Comparison of ENCODE assay signal across 8 mouse cellular contexts in the genomic region with DNA sequence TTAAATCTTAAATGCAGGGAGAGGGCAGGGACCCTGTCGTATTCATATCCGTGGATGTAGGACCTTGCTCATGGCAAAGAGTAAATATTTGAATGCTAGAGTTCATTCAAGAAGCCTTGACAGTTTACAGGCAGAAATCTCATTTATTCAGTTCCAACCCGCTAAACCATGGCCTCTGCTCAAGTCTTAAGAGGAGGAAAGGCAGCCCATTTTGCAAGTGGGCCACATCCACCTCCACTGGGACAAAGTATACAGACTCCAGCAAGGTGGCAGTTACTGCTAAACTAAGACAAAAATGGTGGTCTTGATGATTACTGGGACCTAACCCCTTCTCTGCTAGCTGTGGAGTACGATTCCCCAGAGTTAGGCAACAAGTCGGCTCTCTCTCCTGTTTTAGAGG. TPM values are rescaled to one million over a fixed set of nuclear protein-coding genes. Genes with fewer than 3 reads are reported as not detected.
A peak's percentile ranks its signal among the peaks of the same experiment; 100 is the strongest.
DNase-seq lines count a peak whose midpoint lies in the region; ATAC-seq and TF ChIP-seq lines count a peak whose summit lies in the region.

No protein-coding gene starts in this region.

- peak overlapping the region; percentile 63 for H3K4me3 ChIP-seq in heart, embryonic 12.5 days
- peak overlapping the region; percentile 73 for H3K4me3 ChIP-seq in G1E (ENCODE audit: low read depth, low read length)
- peak overlapping the region; percentile 59 for H3K4me3 ChIP-seq in hindbrain, embryonic 12.5 days
- H3K4me3 ChIP-seq in midbrain, embryonic 11.5 days (ENCODE audit: low read depth, low read length), result peak overlapping the region; percentile 49

- H3K27me3 ChIP-seq in heart, embryonic 12.5 days (replicated peaks), result 0 out of 2 replicates have a peak, but pooled peaks cover 3% of the 10 kb centered on the region
- no peaks in the 10 kb centered on the region for H3K27me3 ChIP-seq in G1E (ENCODE audit: insufficient read depth, low read length)
- H3K27me3 ChIP-seq in hindbrain, embryonic 12.5 days, result peaks cover 4% of the 10 kb centered on the region; the same call in 1 of the 2 replicates
- no peaks in the 10 kb centered on the region for H3K27me3 ChIP-seq in midbrain, embryonic 11.5 days (ENCODE audit: control insufficient read depth, insufficient read depth, low read length)

- H3K36me3 ChIP-seq in heart, embryonic 12.5 days, result no peaks in the 10 kb centered on the region
- H3K36me3 ChIP-seq in G1E (replicated peaks), result no peaks in the 10 kb centered on the region
- no peaks in the 10 kb centered on the region for H3K36me3 ChIP-seq in hindbrain, embryonic 12.5 days
- H3K36me3 ChIP-seq in midbrain, embryonic 11.5 days (ENCODE audit: control insufficient read depth, insufficient read depth, low read length), result no peaks in the 10 kb centered on the region

- H3K9me3 ChIP-seq in heart, embryonic 12.5 days (replicated peaks), result no peaks in the 10 kb centered on the region
- H3K9me3 ChIP-seq in G1E (replicated peaks), result no peaks in the 10 kb centered on the region
- H3K9me3 ChIP-seq in hindbrain, embryonic 12.5 days (replicated peaks), result no peaks in the 10 kb centered on the region
- H3K9me3 ChIP-seq in midbrain, embryonic 11.5 days (ENCODE audit: control insufficient read depth, low read length), result no peaks in the 10 kb centered on the region

- H3K4me2 ChIP-seq in heart, embryonic 12.5 days, result peak overlapping the region; percentile 59
- peak overlapping the region; percentile 53 for H3K4me2 ChIP-seq in hindbrain, embryonic 12.5 days (replicated peaks)
- H3K4me2 ChIP-seq in midbrain, embryonic 11.5 days, result peak overlapping the region; percentile 51

- 34% methylated on average over 5 of the region's 5 CpGs for WGBS in heart, embryonic 12.5 days
- 37% methylated on average over 5 of the region's 5 CpGs for WGBS in hindbrain, embryonic 12.5 days
- WGBS in midbrain, embryonic 11.5 days, result 38% methylated on average over 5 of the region's 5 CpGs

- H3K4me1 ChIP-seq in heart, embryonic 12.5 days (replicated peaks), result peaks cover 9% of the 10 kb centered on the region
- H3K4me1 ChIP-seq in G1E (ENCODE audit: insufficient read depth, low read depth, low read length), result peaks cover 20% of the 10 kb centered on the region
- peaks cover 9% of the 10 kb centered on the region for H3K4me1 ChIP-seq in hindbrain, embryonic 12.5 days
- H3K4me1 ChIP-seq in midbrain, embryonic 11.5 days (ENCODE audit: control insufficient read depth, insufficient read depth, low read length), result peaks cover 7% of the 10 kb centered on the region

- H3K9ac ChIP-seq in heart, embryonic 12.5 days, result no peak overlapping the region
- H3K9ac ChIP-seq in hindbrain, embryonic 12.5 days, result no peak overlapping the region
- peak overlapping the region; percentile 74 for H3K9ac ChIP-seq in midbrain, embryonic 11.5 days (ENCODE audit: low read length)

- DNase-seq in heart, postnatal 36 days, result no peak
- DNase-seq in G1E (ENCODE audit: low spot score), result no peak
- DNase-seq in midbrain, embryonic 11.5 days (ENCODE audit: low spot score, missing footprints), result no peak
- no peak for DNase-seq in c-Kit-positive CD71-positive TER-119-positive erythroid progenitor cells, embryonic 14.5 days (ENCODE audit: low spot score)
- DNase-seq in thymus, postnatal 10 days (ENCODE audit: low spot score in 2 of 2), result no peak
- no peak for DNase-seq in frontal cortex, postnatal 14 days (ENCODE audit: low spot score in 2 of 2)

- intact Hi-C loops in heart, postnatal 36 days (cut with DNase I), result no loop called here

- no peak for ATAC-seq in heart, embryonic 12.5 days (ENCODE audit: insufficient number of reproducible peaks, low FRiP score)
- ATAC-seq in G1E (ENCODE audit: extremely low read depth, insufficient number of reproducible peaks, low FRiP score, poor library complexity, severe bottlenecking), result no peak
- peak; percentile 17 for ATAC-seq in hindbrain, embryonic 12.5 days (ENCODE audit: low FRiP score)
- no peak for ATAC-seq in midbrain, embryonic 11.5 days (ENCODE audit: low FRiP score)

- peak overlapping the region; percentile 96 for H3K27ac ChIP-seq in heart, embryonic 12.5 days (ENCODE audit: poor library complexity, severe bottlenecking)
- H3K27ac ChIP-seq in hindbrain, embryonic 12.5 days, result peak overlapping the region; percentile 95; the same call in 1 of the 2 replicates
- no peak overlapping the region for H3K27ac ChIP-seq in midbrain, embryonic 11.5 days (ENCODE audit: low read depth, low read length)

- TF ChIP-seq CTCF in G1E (IDR thresholded peaks at IDR 0.05; ENCODE audit: low read depth, low read length), result no peak

RNA-seq across cellular contexts. Expression of a gene that starts 0.4 kb away (rescaled TPM):
- polyA plus RNA-seq in heart, embryonic 12.5 days (2016; fragmentation: Nextera tagmentation; extraction: Ambion mirVana), result 6.0 and 6.9 TPM in 2 replicates
- 1 to 10 TPM; 4.5 TPM for total RNA-seq in heart, postnatal 36 days (2021)
- total RNA-seq in G1E (2014; fragmentation: Nextera tagmentation) (2.5 and 5.1 TPM in 2 replicates), G1E (2017) (12.3 and 12.4 TPM in 2 replicates)
- polyA plus RNA-seq in G1E (2012), result 0.40 and 0.47 TPM in 2 replicates
- polyA plus RNA-seq in hindbrain, embryonic 12.5 days (2016; fragmentation: Nextera tagmentation; extraction: Ambion mirVana), result 10.5 and 12.8 TPM in 2 replicates
- 12.9 and 13.0 TPM in 2 replicates for polyA plus RNA-seq in midbrain, embryonic 11.5 days (2014; fragmentation: Nextera tagmentation; extraction: Ambion mirVana)

RNA-seq across cellular contexts. Expression of a gene that starts 8.3 kb away (rescaled TPM):
- polyA plus RNA-seq in heart, embryonic 12.5 days (2016; fragmentation: Nextera tagmentation; extraction: Ambion mirVana), result 0.21 and 0.22 TPM in 2 replicates
- total RNA-seq in heart, postnatal 36 days (2021), result under 1 TPM; 0.56 to 0.57 TPM
- total RNA-seq in G1E (2014; fragmentation: Nextera tagmentation), result 0.83 and 1.5 TPM in 2 replicates
- 0.22 and 0.29 TPM in 2 replicates for total RNA-seq in G1E (2017)
- polyA plus RNA-seq in G1E (2012), result 0.03 TPM in 1 of 2 replicates, not detected in the other
- polyA plus RNA-seq in hindbrain, embryonic 12.5 days (2016; fragmentation: Nextera tagmentation; extraction: Ambion mirVana), result 0.10 TPM in 1 of 2 replicates, not detected in the other
- not detected in 2 replicates for polyA plus RNA-seq in midbrain, embryonic 11.5 days (2014; fragmentation: Nextera tagmentation; extraction: Ambion mirVana)

RNA-seq across cellular contexts. Expression of a gene that starts 17.1 kb away (rescaled TPM):
- polyA plus RNA-seq in heart, embryonic 12.5 days (2016; fragmentation: Nextera tagmentation; extraction: Ambion mirVana), result 39.9 and 41.1 TPM in 2 replicates
- total RNA-seq in heart, postnatal 36 days (2021), result 10 to 100 TPM; 23.2 to 30.0 TPM
- total RNA-seq in G1E (2014; fragmentation: Nextera tagmentation) (77.3 and 93.4 TPM in 2 replicates), G1E (2017) (140 and 143 TPM in 2 replicates)
- polyA plus RNA-seq in G1E (2012), result 83.2 and 105 TPM in 2 replicates
- 66.4 and 67.0 TPM in 2 replicates for polyA plus RNA-seq in hindbrain, embryonic 12.5 days (2016; fragmentation: Nextera tagmentation; extraction: Ambion mirVana)
- 45.5 and 49.8 TPM in 2 replicates for polyA plus RNA-seq in midbrain, embryonic 11.5 days (2014; fragmentation: Nextera tagmentation; extraction: Ambion mirVana)

RNA-seq across cellular contexts. Expression of a gene that starts 17.2 kb away (rescaled TPM):
- polyA plus RNA-seq in heart, embryonic 12.5 days (2016; fragmentation: Nextera tagmentation; extraction: Ambion mirVana), result 36.3 and 40.5 TPM in 2 replicates
- total RNA-seq in heart, postnatal 36 days (2021), result 10 to 100 TPM; 22.2 to 23.5 TPM
- total RNA-seq in G1E (2014; fragmentation: Nextera tagmentation), result 85.7 and 93.8 TPM in 2 replicates
- total RNA-seq in G1E (2017), result 111 and 120 TPM in 2 replicates
- 101 and 112 TPM in 2 replicates for polyA plus RNA-seq in G1E (2012)
- polyA plus RNA-seq in hindbrain, embryonic 12.5 days (2016; fragmentation: Nextera tagmentation; extraction: Ambion mirVana), result 81.6 and 83.1 TPM in 2 replicates
- polyA plus RNA-seq in midbrain, embryonic 11.5 days (2014; fragmentation: Nextera tagmentation; extraction: Ambion mirVana), result 55.1 and 58.3 TPM in 2 replicates

RNA-seq across cellular contexts. Expression of a gene that starts 43.0 kb away (rescaled TPM):
- polyA plus RNA-seq in heart, embryonic 12.5 days (2016; fragmentation: Nextera tagmentation; extraction: Ambion mirVana), result 26.1 and 26.7 TPM in 2 replicates
- 10 to 100 TPM; 14.9 to 17.6 TPM for total RNA-seq in heart, postnatal 36 days (2021)
- total RNA-seq in G1E (2014; fragmentation: Nextera tagmentation) (45.8 and 58.0 TPM in 2 replicates), G1E (2017) (47.7 and 53.7 TPM in 2 replicates)
- 21.0 and 24.2 TPM in 2 replicates for polyA plus RNA-seq in G1E (2012)
- 37.6 and 38.8 TPM in 2 replicates for polyA plus RNA-seq in hindbrain, embryonic 12.5 days (2016; fragmentation: Nextera tagmentation; extraction: Ambion mirVana)
- 30.1 and 33.6 TPM in 2 replicates for polyA plus RNA-seq in midbrain, embryonic 11.5 days (2014; fragmentation: Nextera tagmentation; extraction: Ambion mirVana)
